Mouse (Mus musculus): ENCODE measurements around the gene Rpl13.
"Not testable (repeated sequence)": the region's sequence is repeated elsewhere in the genome, so short reads cannot be mapped to it uniquely, and the experiment has no call there.

Gene Rpl13

GRCm38 (mm10) chr8:123101735-123102685 lies at the start of gene Rpl13:
TSS of gene Rpl13 (plus strand) at chr8:123102350.
- peak; percentile 93 to 95 for DNase-seq

- no peak for DNase-seq
These were observed 39.4 kb upstream of the Rpl13 start, which contains the start of gene Spg7 for GRCm38 (mm10) chr8:123062721-123063120. TSS of gene Spg7 (plus strand) at chr8:123062942.

- no peak for DNase-seq
These were observed 38.1 kb upstream of the Rpl13 start for GRCm38 (mm10) chr8:123064072-123064471.

GRCm38 (mm10) chr8:123064809-123065213 lies 37.3 kb upstream of the Rpl13 start:
- peak in 1 of 2 experiments; percentile 37 for DNase-seq

- peak; percentile 95 to 96 for DNase-seq
These were observed 36.7 kb upstream of the Rpl13 start for GRCm38 (mm10) chr8:123065214-123066100.

- no peak for DNase-seq
These were observed 36.0 kb upstream of the Rpl13 start for GRCm38 (mm10) chr8:123066101-123066683.

- DNase-seq, result no peak
These were observed 31.0 kb upstream of the Rpl13 start for GRCm38 (mm10) chr8:123071176-123071575.

GRCm38 (mm10) chr8:123077213-123077612 lies 24.9 kb upstream of the Rpl13 start:
- DNase-seq, result no peak

- no peak for DNase-seq
These were observed 19.2 kb upstream of the Rpl13 start for GRCm38 (mm10) chr8:123082993-123083392.

- no peak for DNase-seq
These were observed 18.5 kb upstream of the Rpl13 start for GRCm38 (mm10) chr8:123083610-123084009.

GRCm38 (mm10) chr8:123087289-123087688 lies 14.9 kb upstream of the Rpl13 start:
- DNase-seq, result no peak

GRCm38 (mm10) chr8:123097216-123097615 lies 4.9 kb upstream of the Rpl13 start:
- DNase-seq, result no peak

GRCm38 (mm10) chr8:123097786-123098584 lies 4.2 kb upstream of the Rpl13 start:
- DNase-seq, result peak; percentile 43 to 69

- DNase-seq, result no peak
These were observed 1.9 kb upstream of the Rpl13 start for GRCm38 (mm10) chr8:123100288-123100687.

- no peak for DNase-seq
These were observed 906 bp upstream of the Rpl13 start for GRCm38 (mm10) chr8:123101244-123101643.

- DNase-seq, result not testable (repeated sequence)
These were observed 705 bp downstream of the Rpl13 start for GRCm38 (mm10) chr8:123102855-123103254.

- no peak for DNase-seq
These were observed 1.1 kb downstream of the Rpl13 start for GRCm38 (mm10) chr8:123103285-123103684.

GRCm38 (mm10) chr8:123104046-123104767 lies 2.1 kb downstream of the Rpl13 start:
- DNase-seq, result no peak

- DNase-seq, result no peak
These were observed 3.6 kb downstream of the Rpl13 start for GRCm38 (mm10) chr8:123105553-123106326.

GRCm38 (mm10) chr8:123106531-123106930 lies 4.4 kb downstream of the Rpl13 start:
- no peak for DNase-seq
